Mouse (Mus musculus) MEL (cell line): ENCODE measurements around the gene Lamc3. TPM values are rescaled to one million over a fixed set of nuclear protein-coding genes. Genes with fewer than 3 reads are reported as not detected.

Experiments
- DNase-seq: peaks from one replicate; pipeline ENCODE4 v3.0.0; 2011; ENCODE audit warnings: low read depth, low spot score
- H3K27ac ChIP-seq: 2 replicates; pipeline ENCODE4 v1.5.1; 2012; ENCODE audit warnings: low read depth, mild to moderate bottlenecking, control low read depth, low read length, moderate library complexity; ENCODE audit not compliant: control insufficient read depth
- H3K27me3 ChIP-seq, 2 experiments: fragments of 150-350 bp in 1 of 2; sonication (generic) in 1 of 2; 2 replicates each; pipeline ENCODE4 v1.6.1; 2012; ENCODE audit warnings: low read length in 2 of 2, mild to moderate bottlenecking in 2 of 2, improper control_type of control experiment in 1 of 2, moderate library complexity in 1 of 2; ENCODE audit not compliant: insufficient read depth in 2 of 2, control insufficient read depth in 1 of 2
- H3K36me3 ChIP-seq, 2 experiments: 2 replicates each; pipeline ENCODE4 v1.6.1; 2012 to 2014; ENCODE audit warnings: low read length in 2 of 2, improper control_type of control experiment in 1 of 2, inconsistent platforms in 1 of 2, mild to moderate bottlenecking in 1 of 2; ENCODE audit not compliant: insufficient read depth in 2 of 2, control insufficient read depth in 1 of 2
- H3K4me1 ChIP-seq, 2 experiments: fragments of 150-350 bp in 1 of 2; sonication (generic) in 1 of 2; 2 replicates each; pipeline ENCODE4 v1.6.1; 2012; ENCODE audit warnings: low read length in 2 of 2, improper control_type of control experiment in 1 of 2, mild to moderate bottlenecking in 1 of 2; ENCODE audit not compliant: insufficient read depth in 2 of 2, control insufficient read depth in 1 of 2
- H3K4me3 ChIP-seq, 2 experiments: fragments of 150-350 bp in 1 of 2; sonication (generic) in 1 of 2; 2 replicates each; pipeline ENCODE4 v1.5.1; 2012; ENCODE audit warnings: low read depth in 2 of 2, low read length in 2 of 2, mild to moderate bottlenecking in 2 of 2, moderate library complexity in 2 of 2, control low read depth in 1 of 2, improper control_type of control experiment in 1 of 2; ENCODE audit not compliant: control insufficient read depth in 1 of 2, insufficient read depth in 1 of 2
- H3K79me2 ChIP-seq: 2 replicates; pipeline ENCODE4 v1.6.1; 2012; ENCODE audit warnings: mild to moderate bottlenecking, low read length, moderate library complexity; ENCODE audit not compliant: control insufficient read depth, poor library complexity, insufficient read depth
- H3K9ac ChIP-seq: 2 replicates; pipeline ENCODE4 v1.6.1; 2012; ENCODE audit warnings: low read depth, mild to moderate bottlenecking, control low read depth, low read length, moderate library complexity; ENCODE audit not compliant: control insufficient read depth, poor library complexity, severe bottlenecking
- H3K9me3 ChIP-seq: fragments of 150-350 bp; sonication (generic); replicated peaks from 2 replicates; pipeline ENCODE4 v1.6.1; 2012; ENCODE audit warnings: mild to moderate bottlenecking, low read length, improper control_type of control experiment, moderate library complexity; ENCODE audit not compliant: insufficient read depth
- CHD2 ChIP-seq: IDR thresholded peaks from 2 replicates; pipeline ENCODE4 v1.6.1; 2011; ENCODE audit warnings: low read length, improper control_type of control experiment
- CTCF ChIP-seq, 3 experiments: IDR thresholded peaks in 2 of 3; conservative IDR thresholded peaks in 1 of 3; 2 replicates each; pipeline ENCODE4 v1.5.1; 2011 to 2012; ENCODE audit warnings: low read length in 3 of 3, low read depth in 2 of 3, mild to moderate bottlenecking in 2 of 3, improper control_type of control experiment in 1 of 3, inconsistent platforms in 1 of 3, mixed read lengths in 1 of 3, moderate library complexity in 1 of 3; ENCODE audit not compliant: control insufficient read depth in 1 of 3, insufficient read depth in 1 of 3, poor library complexity in 1 of 3, severe bottlenecking in 1 of 3
- E2F4 ChIP-seq: IDR thresholded peaks from 2 replicates; pipeline ENCODE4 v1.6.1; 2011; ENCODE audit warnings: low read depth, low read length, improper control_type of control experiment, borderline replicate concordance
- ELF1 ChIP-seq: IDR thresholded peaks from 2 replicates; pipeline ENCODE4 v1.6.1; 2014; ENCODE audit warnings: low read depth, mild to moderate bottlenecking, inconsistent platforms, low read length, improper control_type of control experiment, moderate library complexity
- EP300 ChIP-seq, 2 experiments: IDR thresholded peaks; 2 replicates each; pipeline ENCODE4 v1.6.1; 2011; ENCODE audit warnings: improper control_type of control experiment in 2 of 2, low read length in 2 of 2, low read depth in 1 of 2, mild to moderate bottlenecking in 1 of 2
- HCFC1 ChIP-seq: IDR thresholded peaks from 2 replicates; pipeline ENCODE4 v1.6.1; 2012; ENCODE audit warnings: low read depth, mild to moderate bottlenecking, inconsistent platforms, low read length, improper control_type of control experiment, moderate library complexity
- JUND ChIP-seq: IDR thresholded peaks from 2 replicates; pipeline ENCODE4 v1.6.1; 2011; ENCODE audit warnings: low read depth, mild to moderate bottlenecking, improper control_type of control experiment, low read length
- MAX ChIP-seq: IDR thresholded peaks from 2 replicates; pipeline ENCODE4 v1.6.1; 2011; ENCODE audit warnings: low read length, improper control_type of control experiment
- MAZ ChIP-seq: IDR thresholded peaks from 2 replicates; pipeline ENCODE4 v1.6.1; 2012; ENCODE audit warnings: low read depth, mild to moderate bottlenecking, inconsistent platforms, low read length, improper control_type of control experiment
- MEF2A ChIP-seq: IDR thresholded peaks from 2 replicates; pipeline ENCODE4 v1.6.1; 2014; ENCODE audit warnings: low read depth, mild to moderate bottlenecking, inconsistent platforms, low read length, improper control_type of control experiment; ENCODE audit not compliant: poor library complexity, insufficient replicate concordance, severe bottlenecking; ENCODE audit errors: extremely low read depth
- MYB ChIP-seq: IDR thresholded peaks from 2 replicates; pipeline ENCODE4 v1.6.1; 2011; ENCODE audit warnings: mild to moderate bottlenecking, low read depth, low read length, improper control_type of control experiment
- NELFE ChIP-seq: IDR thresholded peaks from 2 replicates; pipeline ENCODE4 v1.6.1; 2011; ENCODE audit warnings: low read depth, low read length, improper control_type of control experiment
- NRF1 ChIP-seq: IDR thresholded peaks from 2 replicates; pipeline ENCODE4 v1.6.1; 2014; ENCODE audit warnings: low read depth, mild to moderate bottlenecking, inconsistent platforms, low read length, improper control_type of control experiment, moderate library complexity; ENCODE audit not compliant: poor library complexity, insufficient read depth, severe bottlenecking
- POLR2A ChIP-seq, 2 experiments: IDR thresholded peaks; 2 replicates each; pipeline ENCODE4 v1.6.1; 2011 to 2012; ENCODE audit warnings: low read length in 2 of 2, mild to moderate bottlenecking in 2 of 2, control low read depth in 1 of 2, improper control_type of control experiment in 1 of 2, low read depth in 1 of 2, moderate library complexity in 1 of 2; ENCODE audit not compliant: control insufficient read depth in 1 of 2, insufficient read depth in 1 of 2, poor library complexity in 1 of 2
- POLR2AphosphoS2 ChIP-seq: IDR thresholded peaks from 2 replicates; pipeline ENCODE4 v1.6.1; 2011; ENCODE audit warnings: low read length, improper control_type of control experiment
- POLR2AphosphoS5 ChIP-seq: IDR thresholded peaks from 2 replicates; pipeline ENCODE4 v1.6.1; 2012; ENCODE audit warnings: low read depth, borderline replicate concordance, mild to moderate bottlenecking, inconsistent platforms, low read length, moderate library complexity, mixed read lengths
- RCOR1 ChIP-seq: IDR thresholded peaks from 2 replicates; pipeline ENCODE4 v1.6.1; 2012; ENCODE audit warnings: low read depth, mild to moderate bottlenecking, inconsistent platforms, low read length, improper control_type of control experiment
- SIN3A ChIP-seq: IDR thresholded peaks from 2 replicates; pipeline ENCODE4 v1.6.1; 2012; ENCODE audit warnings: low read length, improper control_type of control experiment, inconsistent platforms
- TAL1 ChIP-seq: IDR thresholded peaks from 2 replicates; pipeline ENCODE4 v1.6.1; 2012; ENCODE audit warnings: mild to moderate bottlenecking, inconsistent platforms, low read length, moderate library complexity, mixed read lengths
- TBP ChIP-seq: IDR thresholded peaks from 2 replicates; pipeline ENCODE4 v1.8.0; 2011; ENCODE audit warnings: low read depth, low read length, improper control_type of control experiment
- USF1 ChIP-seq: IDR thresholded peaks from 2 replicates; pipeline ENCODE4 v1.6.1; 2014; ENCODE audit warnings: low read depth, mild to moderate bottlenecking, inconsistent platforms, low read length, improper control_type of control experiment, moderate library complexity
- USF2 ChIP-seq, 2 experiments: IDR thresholded peaks; 2 replicates each; pipeline ENCODE4 v1.6.1; 2011 to 2012; ENCODE audit warnings: improper control_type of control experiment in 2 of 2, low read length in 2 of 2, borderline replicate concordance in 1 of 2, inconsistent platforms in 1 of 2, low read depth in 1 of 2, mild to moderate bottlenecking in 1 of 2; ENCODE audit not compliant: insufficient read depth in 1 of 2
- ZC3H11A ChIP-seq: IDR thresholded peaks from 2 replicates; pipeline ENCODE4 v1.6.1; 2012; ENCODE audit warnings: low read depth, mild to moderate bottlenecking, inconsistent platforms, low read length, improper control_type of control experiment
- ZMIZ1 ChIP-seq: IDR thresholded peaks from 2 replicates; pipeline ENCODE4 v1.6.1; 2012; ENCODE audit warnings: low read depth, mild to moderate bottlenecking, inconsistent platforms, low read length, improper control_type of control experiment, moderate library complexity
- ZNF384 ChIP-seq: IDR thresholded peaks from 2 replicates; pipeline ENCODE4 v1.6.1; 2012; ENCODE audit warnings: low read depth, mild to moderate bottlenecking, inconsistent platforms, low read length, improper control_type of control experiment
- polyA plus RNA-seq, 2 experiments: library from polyadenylated mRNA; stranded (reverse) in 1 of 2; unstranded in 1 of 2; fragments of >175 nt in 1 of 2; fragments of >200 nt in 1 of 2; gene quantifications; 2 replicates each; pipeline versions ENCODE4 v1.2.1 to v1.2.4; 2012; ENCODE audit warnings: low replicate concordance in 2 of 2, low read depth in 1 of 2; ENCODE audit not compliant: insufficient read length in 2 of 2, insufficient read depth in 1 of 2, missing spikeins in 1 of 2
- total RNA-seq: library from RNA; depleted of rRNA; stranded (reverse); fragments of 300-350 nt; gene quantifications from 2 replicates; pipeline ENCODE4 v1.2.3, GENCODE M21; 2012

Gene Lamc3
- total and polyA plus RNA-seq, 3 experiments, result not detected

DNA sequence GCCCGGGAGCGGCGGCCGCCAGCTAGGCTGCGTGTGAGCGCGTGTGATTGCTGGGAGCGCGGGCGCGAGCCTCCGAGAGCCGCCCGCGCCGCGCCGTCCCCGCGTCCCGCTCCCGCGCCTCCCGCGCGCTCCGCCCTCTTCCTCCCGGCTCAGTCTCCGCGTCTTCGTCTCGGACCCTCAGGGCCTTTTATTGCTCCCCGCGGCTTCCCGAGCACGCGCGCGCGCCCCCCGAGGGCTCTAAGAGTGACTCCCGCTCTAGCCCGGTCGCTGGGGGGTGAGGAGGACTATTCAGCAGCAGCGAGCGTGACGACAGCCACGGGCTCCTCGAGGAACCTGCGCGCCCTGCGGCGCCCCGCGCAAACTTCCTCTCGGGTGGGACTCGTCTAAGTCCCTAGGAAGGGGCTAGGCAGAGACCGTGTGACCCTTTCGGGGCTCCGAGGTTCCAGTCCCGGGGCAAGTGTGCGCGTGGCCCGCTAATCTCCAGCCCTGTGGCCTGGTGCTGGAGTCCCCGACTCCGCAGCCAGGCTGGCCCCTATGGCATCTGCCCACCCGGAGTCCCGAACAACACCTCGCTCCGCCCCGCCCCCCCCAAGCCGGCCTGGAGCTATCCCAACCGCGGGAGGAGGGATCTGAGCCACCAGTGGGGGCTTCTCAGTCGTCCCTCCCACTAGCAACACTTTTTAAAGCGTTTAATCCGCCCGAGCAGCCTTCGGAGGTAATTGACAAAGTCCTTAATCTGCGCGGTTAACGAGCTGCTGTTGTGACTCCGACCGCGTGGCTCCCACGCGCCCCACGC is 41.0 kb upstream of the Lamc3 start, which contains the start of gene Fibcd1:
TSS of gene Fibcd1 (minus strand) at position 110 of the 796 bp plus-strand sequence.
- H3K4me3 ChIP-seq, result no peak within 1 kb of the TSS
- no peaks in the 10 kb centered on the region for H3K36me3 ChIP-seq
- no peak within 1 kb of the TSS for H3K9ac ChIP-seq
- H3K27ac ChIP-seq, result no peak within 1 kb of the TSS
- no peaks in the 10 kb centered on the region for H3K27me3 ChIP-seq
- no peak for TF ChIP-seq JUND
- no peak for TF ChIP-seq RCOR1
- no peak for TF ChIP-seq CTCF (IDR thresholded peaks at IDR 0.05 in 2 of 3, conservative IDR thresholded peaks at IDR 0.05 in 1 of 3; ENCODE audit: control insufficient read depth in 1 of 3, insufficient read depth in 1 of 3, low read depth in 2 of 3, low read length in 3 of 3, poor library complexity in 1 of 3, severe bottlenecking in 1 of 3)
- TF ChIP-seq ZC3H11A, result no peak
- no peak for TF ChIP-seq USF2 (IDR thresholded peaks at IDR 0.05; ENCODE audit: borderline replicate concordance in 1 of 2, insufficient read depth in 1 of 2, low read depth in 1 of 2, low read length in 2 of 2)
- no peak for TF ChIP-seq MEF2A
- no peak for TF ChIP-seq MAX
- no peak for TF ChIP-seq CHD2
- TF ChIP-seq, all 39 proteins: peak for 0
- no peak for DNase-seq
- Histone ChIP-seq H3K79me2 (no peaks in the 10 kb centered on the region), H3K4me1 (no peaks in the 10 kb centered on the region), H3K9me3 (no peaks in the 10 kb centered on the region)

- Histone ChIP-seq H3K79me2 (no peaks in the 10 kb centered on the region), H3K4me3 (no peak overlapping the region), H3K4me1 (no peaks in the 10 kb centered on the region), H3K9ac (no peak overlapping the region), H3K27ac (no peak overlapping the region), H3K36me3 (no peaks in the 10 kb centered on the region), H3K9me3 (no peaks in the 10 kb centered on the region), H3K27me3 (no peaks in the 10 kb centered on the region)
- TF ChIP-seq TAL1, result no peak
- TF ChIP-seq POLR2A (IDR thresholded peaks at IDR 0.05; ENCODE audit: control insufficient read depth in 1 of 2, insufficient read depth in 1 of 2, low read depth in 1 of 2, low read length in 2 of 2, poor library complexity in 1 of 2), result no peak
- TF ChIP-seq ZC3H11A, result no peak
- TF ChIP-seq TBP, result no peak
- TF ChIP-seq MAZ, result no peak
- TF ChIP-seq EP300 (IDR thresholded peaks at IDR 0.05; ENCODE audit: low read depth in 1 of 2, low read length in 2 of 2), result no peak
- no peak for TF ChIP-seq JUND
- TF ChIP-seq ZNF384, result no peak
- no peak for TF ChIP-seq MYB
- TF ChIP-seq POLR2AphosphoS5, result no peak
- no peak for TF ChIP-seq USF1
- no peak for TF ChIP-seq NRF1
- TF ChIP-seq HCFC1, result no peak
- no peak for TF ChIP-seq NELFE
- TF ChIP-seq ELF1, result no peak
- TF ChIP-seq E2F4, result no peak
- no peak for TF ChIP-seq SIN3A
- no peak for TF ChIP-seq POLR2AphosphoS2
- no peak for TF ChIP-seq ZMIZ1
- DNase-seq, result no peak
These were observed 40.1 kb upstream of the Lamc3 start for GRCm38 (mm10) chr2:31846692-31847660.
